Mouse (Mus musculus): ENCODE results near the gene AL607142.1.

DNA sequence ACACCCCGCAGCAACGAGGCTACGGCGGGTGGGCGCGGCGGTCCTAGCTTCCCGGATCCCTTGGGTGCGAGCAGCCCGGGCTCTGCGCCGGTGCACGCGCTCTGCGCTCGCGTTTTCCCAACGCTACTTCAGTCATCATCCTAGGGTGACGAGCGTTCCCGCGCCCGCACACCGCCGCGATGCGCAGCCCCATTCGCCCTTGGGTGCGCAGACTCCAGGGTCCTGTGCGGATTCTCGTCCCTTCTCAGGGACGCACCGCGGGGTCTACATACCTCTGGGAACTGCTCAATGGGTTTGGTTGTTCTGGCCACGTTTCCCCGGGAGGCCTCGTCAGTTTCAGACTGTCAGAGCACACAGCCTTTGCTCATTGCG lies 31.8 kb upstream of the AL607142.1 start:
- no peak for TF ChIP-seq CTCF (conservative IDR thresholded peaks at IDR 0.05; ENCODE audit: low read length)
- TF ChIP-seq NANOG (IDR thresholded peaks at IDR 0.05; ENCODE audit: borderline replicate concordance, low read length): no peak
- no peak for TF ChIP-seq POU5F1 (IDR thresholded peaks at IDR 0.05; ENCODE audit: borderline replicate concordance, low read length)
